Mouse (Mus musculus): ENCODE results near the gene Hmgcl.
"Not testable (repeated sequence)": the region's sequence is repeated elsewhere in the genome, so short reads cannot be mapped to it uniquely, and the experiment has no call there.

DNA sequence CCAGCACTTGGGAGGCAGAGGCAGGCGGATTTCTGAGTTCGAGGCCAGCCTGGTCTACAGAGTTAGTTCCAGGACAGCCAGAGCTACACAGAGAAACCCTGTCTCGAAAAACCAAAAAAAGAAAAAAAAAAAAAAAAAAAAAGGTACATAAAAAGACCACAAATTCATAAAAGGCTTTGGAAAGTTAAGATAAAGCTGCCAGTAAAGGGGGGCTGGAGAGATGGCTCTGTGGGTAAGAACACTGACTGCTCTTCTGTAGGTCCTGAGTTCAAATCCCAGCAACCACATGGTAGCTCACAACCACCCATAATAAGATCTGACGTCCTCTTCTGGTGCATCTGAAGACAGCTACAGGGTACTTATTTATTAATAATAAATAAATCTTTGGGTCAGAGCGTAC lies 34.0 kb downstream of the Hmgcl start:
- TF ChIP-seq CTCF, POLR2A (IDR thresholded peaks at IDR 0.05; ENCODE audit: insufficient read depth, low read depth, low read length): not testable (repeated sequence)

All from olfactory bulb, adult 2 months (tissue).